Mouse (Mus musculus): ENCODE measurements around the gene Hdac9. TPM values are rescaled to one million over a fixed set of nuclear protein-coding genes. Genes with fewer than 3 reads are reported as not detected.

Gene Hdac9
- 21.6 and 23.3 TPM in 2 replicates for total RNA-seq (2014; rRNA removed)
- 9.5 and 14.9 TPM in 2 replicates for polyA plus RNA-seq (2015; fragmentation: Nextera tagmentation; extraction: Ambion mirVana)

GRCm38 (mm10) chr12:34916995-34917394, at the start of gene Hdac9:
TSS of gene Hdac9 (minus strand) at chr12:34917095.
- ATAC-seq (no peak), DNase-seq (no peak)
- WGBS = 40% methylated on average over 1 of the region's 1 CpGs
- no peak for TF ChIP-seq CTCF (IDR thresholded peaks at IDR 0.05; ENCODE audit: low read depth)
- no peaks in the 10 kb centered on the region for H3K4me1 ChIP-seq (ENCODE audit: insufficient read depth)
- H3K27ac ChIP-seq (ENCODE audit: low read depth, low read length) = no peak within 1 kb of the TSS
- H3K27me3 ChIP-seq (ENCODE audit: insufficient read depth, low read length) = no peaks in the 10 kb centered on the region
- no peaks in the 10 kb centered on the region for H3K9me3 ChIP-seq (ENCODE audit: low read length)
- H3K9ac ChIP-seq = no peak within 1 kb of the TSS
- H3K4me2 ChIP-seq (ENCODE audit: low read depth) = no peak within 1 kb of the TSS
- H3K36me3 ChIP-seq (ENCODE audit: insufficient read depth) = no peaks in the 10 kb centered on the region
- H3K4me3 ChIP-seq (ENCODE audit: low read depth, low read length) = no peak within 1 kb of the TSS

DNA sequence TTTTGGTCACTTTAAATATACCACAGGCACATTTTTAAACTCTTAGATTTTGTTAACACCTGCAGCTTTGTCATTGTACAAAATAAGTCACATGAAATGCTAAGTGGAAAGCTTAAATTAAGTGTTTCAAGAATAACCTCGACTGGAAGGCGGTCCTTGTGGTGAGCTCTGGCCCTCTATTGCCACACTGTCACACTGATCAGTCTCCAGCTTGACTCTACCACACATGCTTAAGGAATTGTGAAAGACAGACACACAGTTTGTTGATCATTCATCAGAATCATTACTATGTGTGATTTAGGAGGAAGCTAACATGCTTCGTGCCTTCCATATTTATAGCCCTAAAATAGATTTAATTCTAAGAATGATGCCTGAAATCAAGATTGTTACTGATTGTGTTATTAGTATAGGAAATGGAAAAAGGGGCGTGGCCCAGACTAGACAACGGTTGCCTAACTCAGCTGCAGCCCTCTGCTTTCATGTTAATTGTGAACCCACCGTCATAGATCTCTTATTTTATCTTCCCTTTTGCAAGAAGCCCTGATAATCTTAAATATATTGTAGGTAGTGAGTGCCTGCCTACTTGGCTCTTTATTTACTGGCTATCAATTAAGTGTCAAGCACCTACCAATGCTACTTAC, 32.3 kb upstream of the Hdac9 start:
- Histone ChIP-seq H3K36me3 (ENCODE audit: insufficient read depth) (no peaks in the 10 kb centered on the region), H3K27ac (ENCODE audit: low read depth, low read length) (no peak overlapping the region), H3K4me2 (ENCODE audit: low read depth) (no peak overlapping the region), H3K4me3 (ENCODE audit: low read depth, low read length) (no peak overlapping the region), H3K4me1 (ENCODE audit: insufficient read depth) (no peaks in the 10 kb centered on the region), H3K9ac (no peak overlapping the region), H3K27me3 (ENCODE audit: insufficient read depth, low read length) (no peaks in the 10 kb centered on the region), H3K9me3 (ENCODE audit: low read length) (no peaks in the 10 kb centered on the region)
- DNase-seq (no peak), ATAC-seq (no peak)
- TF ChIP-seq CTCF (IDR thresholded peaks at IDR 0.05; ENCODE audit: low read depth) = no peak
- 88% methylated on average over 6 of the region's 6 CpGs for WGBS

- Histone ChIP-seq H3K9ac (no peak overlapping the region), H3K36me3 (ENCODE audit: insufficient read depth) (no peaks in the 10 kb centered on the region), H3K9me3 (ENCODE audit: low read length) (no peaks in the 10 kb centered on the region), H3K4me3 (ENCODE audit: low read depth, low read length) (no peak overlapping the region), H3K27ac (ENCODE audit: low read depth, low read length) (no peak overlapping the region), H3K4me1 (ENCODE audit: insufficient read depth) (no peaks in the 10 kb centered on the region), H3K4me2 (ENCODE audit: low read depth) (no peak overlapping the region), H3K27me3 (ENCODE audit: insufficient read depth, low read length) (no peaks in the 10 kb centered on the region)
- ATAC-seq = no peak
- no peak for DNase-seq
- TF ChIP-seq CTCF (IDR thresholded peaks at IDR 0.05; ENCODE audit: low read depth) = peak; percentile 21; the same call in 1 of the 2 replicates
- WGBS = 97% methylated on average over 1 of the region's 1 CpGs
Measured at GRCm38 (mm10) chr12:34937918-34938317, 21.0 kb upstream of the Hdac9 start.

DNA sequence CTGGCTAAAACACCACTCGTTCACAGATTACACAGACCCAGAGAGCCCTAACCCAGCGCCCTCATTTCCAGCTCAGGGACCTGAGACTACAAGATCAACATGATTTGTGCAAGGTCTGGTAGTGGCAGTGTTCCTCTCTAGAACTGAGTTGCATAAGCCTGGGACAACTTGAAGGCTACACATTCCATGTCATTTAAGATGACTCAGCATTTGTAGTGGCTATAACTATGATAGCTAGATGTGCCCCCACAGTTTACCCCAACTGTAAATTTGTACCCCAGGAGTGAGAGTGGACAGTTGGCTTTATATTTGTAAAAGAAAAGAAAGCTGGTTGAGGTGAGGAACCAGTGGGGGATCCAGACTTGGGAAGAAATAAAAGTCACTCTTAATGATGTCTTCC, 8.9 kb downstream of the Hdac9 start:
- Histone ChIP-seq H3K4me1 (ENCODE audit: insufficient read depth) (no peaks in the 10 kb centered on the region), H3K4me2 (ENCODE audit: low read depth) (no peak overlapping the region), H3K4me3 (ENCODE audit: low read depth, low read length) (no peak overlapping the region), H3K27ac (ENCODE audit: low read depth, low read length) (no peak overlapping the region), H3K9me3 (ENCODE audit: low read length) (no peaks in the 10 kb centered on the region), H3K36me3 (ENCODE audit: insufficient read depth) (no peaks in the 10 kb centered on the region), H3K27me3 (ENCODE audit: insufficient read depth, low read length) (no peaks in the 10 kb centered on the region), H3K9ac (no peak overlapping the region)
- TF ChIP-seq CTCF (IDR thresholded peaks at IDR 0.05; ENCODE audit: low read depth) = no peak
- DNase-seq = no peak
- ATAC-seq = no peak
- WGBS = 56% methylated on average over 2 of the region's 2 CpGs

- WGBS = under 1% methylated on average over 10 of the region's 10 CpGs
- peak overlapping the region; percentile 84 for H3K9ac ChIP-seq
- H3K27me3 ChIP-seq (ENCODE audit: insufficient read depth, low read length) = no peaks in the 10 kb centered on the region
- no peaks in the 10 kb centered on the region for H3K4me1 ChIP-seq (ENCODE audit: insufficient read depth)
- peak overlapping the region; percentile 82 for H3K4me3 ChIP-seq (ENCODE audit: low read depth, low read length)
- peak overlapping the region; percentile 84 for H3K4me2 ChIP-seq (ENCODE audit: low read depth)
- DNase-seq = peak; percentile 79
- H3K9me3 ChIP-seq (ENCODE audit: low read length) = no peaks in the 10 kb centered on the region
- H3K27ac ChIP-seq (ENCODE audit: low read depth, low read length) = peak overlapping the region; percentile 76
- ATAC-seq = peak; percentile 80
- no peaks in the 10 kb centered on the region for H3K36me3 ChIP-seq (ENCODE audit: insufficient read depth)
- peak; percentile 64 for TF ChIP-seq CTCF (IDR thresholded peaks at IDR 0.05; ENCODE audit: low read depth)
Measured at GRCm38 (mm10) chr12:34907506-34907850, 9.4 kb downstream of the Hdac9 start.

- Histone ChIP-seq H3K9me3 (ENCODE audit: low read length) (no peaks in the 10 kb centered on the region), H3K27me3 (ENCODE audit: insufficient read depth, low read length) (no peaks in the 10 kb centered on the region), H3K9ac (peak overlapping the region; percentile 84), H3K27ac (ENCODE audit: low read depth, low read length) (peak overlapping the region; percentile 76), H3K4me2 (ENCODE audit: low read depth) (peak overlapping the region; percentile 84), H3K4me3 (ENCODE audit: low read depth, low read length) (peak overlapping the region; percentile 82), H3K4me1 (ENCODE audit: insufficient read depth) (no peaks in the 10 kb centered on the region), H3K36me3 (ENCODE audit: insufficient read depth) (no peaks in the 10 kb centered on the region)
- no peak for TF ChIP-seq CTCF (IDR thresholded peaks at IDR 0.05; ENCODE audit: low read depth)
- under 1% methylated on average over 68 of the region's 107 CpGs for WGBS
- ATAC-seq (peak; percentile 92), DNase-seq (peak; percentile 75)
Measured at GRCm38 (mm10) chr12:34906704-34907505, 10.0 kb downstream of the Hdac9 start.

DNA sequence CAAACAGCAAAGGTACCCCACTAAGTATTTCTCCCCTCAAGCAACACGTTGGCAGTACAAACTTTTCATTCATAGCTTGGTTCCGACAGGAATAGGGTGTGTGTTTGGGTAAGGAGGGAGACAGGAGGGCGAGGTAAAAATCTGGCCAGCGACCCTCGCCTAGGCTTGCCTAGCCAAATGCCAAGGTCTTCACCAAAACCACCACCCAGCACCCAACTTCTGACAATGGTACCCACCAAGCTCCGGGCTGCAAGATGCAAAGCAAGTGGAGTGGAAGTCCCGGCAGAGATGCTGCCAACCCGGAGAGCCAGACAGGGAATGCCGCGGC, 10.6 kb downstream of the Hdac9 start:
- Histone ChIP-seq H3K4me3 (ENCODE audit: low read depth, low read length) (peak overlapping the region; percentile 82), H3K9ac (peak overlapping the region; percentile 84), H3K9me3 (ENCODE audit: low read length) (no peaks in the 10 kb centered on the region), H3K4me2 (ENCODE audit: low read depth) (peak overlapping the region; percentile 84), H3K4me1 (ENCODE audit: insufficient read depth) (no peaks in the 10 kb centered on the region), H3K27ac (ENCODE audit: low read depth, low read length) (peak overlapping the region; percentile 76; the same call in 1 of the 2 replicates), H3K36me3 (ENCODE audit: insufficient read depth) (no peaks in the 10 kb centered on the region), H3K27me3 (ENCODE audit: insufficient read depth, low read length) (no peaks in the 10 kb centered on the region)
- TF ChIP-seq CTCF (IDR thresholded peaks at IDR 0.05; ENCODE audit: low read depth) = no peak
- 1% methylated on average over 10 of the region's 10 CpGs for WGBS
- no peak for ATAC-seq
- peak; percentile 31 for DNase-seq

Data from forebrain, postnatal 0 days (tissue).